Mouse (Mus musculus) C2C12 (cell line): ENCODE measurements around the gene Zfp652. TPM values are rescaled to one million over a fixed set of nuclear protein-coding genes. Genes with fewer than 3 reads are reported as not detected.

ENCODE experiments used
- H3K27me3 ChIP-seq: one replicate; pipeline ENCODE4 v1.6.1; 2011; ENCODE audit not compliant: control insufficient read depth, insufficient read depth, insufficient read length
- H3K36me3 ChIP-seq: one replicate; pipeline ENCODE4 v1.6.1; 2011; ENCODE audit not compliant: control insufficient read depth, insufficient read depth
- H3K4me3 ChIP-seq: one replicate; pipeline ENCODE4 v1.5.1; 2011; ENCODE audit warnings: mild to moderate bottlenecking, control low read depth; ENCODE audit not compliant: poor library complexity, insufficient read depth, severe bottlenecking
- H3K79me2 ChIP-seq: one replicate; pipeline ENCODE4 v1.6.1; 2011; ENCODE audit not compliant: control insufficient read depth, insufficient read depth
- H3K79me3 ChIP-seq: one replicate; pipeline ENCODE4 v1.6.1; 2011; ENCODE audit warnings: low read depth, control low read depth
- H3ac ChIP-seq: one replicate; pipeline ENCODE3; 2011; ENCODE audit warnings: low read depth; ENCODE audit not compliant: control insufficient read depth, insufficient read length
- CEBPB ChIP-seq: IDR thresholded peaks from one replicate; pipeline ENCODE4 v1.6.1; 2011; ENCODE audit warnings: low read depth, mild to moderate bottlenecking, control low read depth, moderate library complexity
- CTCF ChIP-seq: IDR thresholded peaks from one replicate; pipeline ENCODE4 v1.5.1; 2011; ENCODE audit not compliant: control insufficient read depth, insufficient read depth, insufficient read length
- FOSL1 ChIP-seq: IDR thresholded peaks from one replicate; pipeline ENCODE4 v1.8.0; 2011; ENCODE audit warnings: mild to moderate bottlenecking, low read length; ENCODE audit not compliant: poor library complexity, insufficient read depth, severe bottlenecking
- MAX ChIP-seq: IDR thresholded peaks from one replicate; pipeline ENCODE4 v1.6.1; 2011; ENCODE audit warnings: mild to moderate bottlenecking, control low read depth
- MYOD1 ChIP-seq: IDR thresholded peaks from one replicate; pipeline ENCODE4 v1.6.1; 2011; ENCODE audit warnings: low read depth; ENCODE audit not compliant: control insufficient read depth, insufficient read length
- MYOG ChIP-seq: IDR thresholded peaks from one replicate; pipeline ENCODE4 v1.6.1; 2011; ENCODE audit not compliant: control insufficient read depth, insufficient read length; ENCODE audit errors: extremely low read depth
- USF1 ChIP-seq: IDR thresholded peaks from one replicate; pipeline ENCODE4 v1.6.1; 2011; ENCODE audit warnings: low read depth, mild to moderate bottlenecking, control low read depth, moderate library complexity
- polyA plus RNA-seq: library from polyadenylated mRNA; unstranded; fragments of >200 nt; fragmentation: generic; extraction: Trizol; gene quantifications from one replicate; pipeline ENCODE4 v1.2.1, GENCODE M21; 2012; ENCODE audit warnings: missing spikeins

Gene Zfp652
- polyA plus RNA-seq, 1 experiment = 4.8 TPM

GRCm38 (mm10) chr11:95781557-95781956 is 69.1 kb downstream of the Zfp652 start:
- Histone ChIP-seq H3K36me3 (no peaks in the 10 kb centered on the region), H3ac (no peak overlapping the region), H3K79me2 (no peaks in the 10 kb centered on the region), H3K27me3 (no peaks in the 10 kb centered on the region), H3K4me3 (no peak overlapping the region), H3K79me3 (no peaks in the 10 kb centered on the region)
- TF ChIP-seq MAX (no peak), MYOD1 (no peak), MYOG (no peak), USF1 (no peak), FOSL1 (no peak)

GRCm38 (mm10) chr11:95783457-95783856 is 71.0 kb downstream of the Zfp652 start:
- Histone ChIP-seq H3ac (no peak overlapping the region), H3K27me3 (no peaks in the 10 kb centered on the region), H3K4me3 (no peak overlapping the region), H3K79me3 (no peaks in the 10 kb centered on the region), H3K79me2 (no peaks in the 10 kb centered on the region), H3K36me3 (no peaks in the 10 kb centered on the region)
- TF ChIP-seq CEBPB = no peak
- TF ChIP-seq FOSL1 = no peak
- no peak for TF ChIP-seq MYOG
- no peak for TF ChIP-seq MAX
- TF ChIP-seq USF1 = no peak
- no peak for TF ChIP-seq CTCF
- no peak for TF ChIP-seq MYOD1

GRCm38 (mm10) chr11:95783958-95784357 is 71.5 kb downstream of the Zfp652 start:
- Histone ChIP-seq H3ac (no peak overlapping the region), H3K27me3 (no peaks in the 10 kb centered on the region), H3K4me3 (no peak overlapping the region), H3K36me3 (no peaks in the 10 kb centered on the region), H3K79me3 (no peaks in the 10 kb centered on the region), H3K79me2 (no peaks in the 10 kb centered on the region)
- TF ChIP-seq MYOG (no peak), MYOD1 (peak; percentile 97)

GRCm38 (mm10) chr11:95785675-95786074 is 73.2 kb downstream of the Zfp652 start:
- H3K79me3 ChIP-seq = no peaks in the 10 kb centered on the region

GRCm38 (mm10) chr11:95786511-95786910 is 74.0 kb downstream of the Zfp652 start:
- no peak for TF ChIP-seq MYOG
- Histone ChIP-seq H3K27me3 (no peaks in the 10 kb centered on the region), H3K4me3 (no peak overlapping the region), H3K79me3 (no peaks in the 10 kb centered on the region), H3K36me3 (no peaks in the 10 kb centered on the region), H3ac (no peak overlapping the region), H3K79me2 (no peaks in the 10 kb centered on the region)

More at GRCm38 (mm10) chr11:95785675-95786074, 73.2 kb downstream of the Zfp652 start:
- Histone ChIP-seq H3K36me3 (no peaks in the 10 kb centered on the region), H3K4me3 (no peak overlapping the region), H3ac (no peak overlapping the region), H3K27me3 (no peaks in the 10 kb centered on the region), H3K79me2 (no peaks in the 10 kb centered on the region)
- no peak for TF ChIP-seq FOSL1
- no peak for TF ChIP-seq MAX
- no peak for TF ChIP-seq CTCF
- no peak for TF ChIP-seq USF1
- TF ChIP-seq MYOG = no peak
- TF ChIP-seq CEBPB = no peak
- TF ChIP-seq MYOD1 = no peak

GRCm38 (mm10) chr11:95789451-95789891 is 77.0 kb downstream of the Zfp652 start:
- H3ac ChIP-seq = no peak overlapping the region
- H3K79me2 ChIP-seq = no peaks in the 10 kb centered on the region
- H3K36me3 ChIP-seq = no peaks in the 10 kb centered on the region
- no peaks in the 10 kb centered on the region for H3K79me3 ChIP-seq
- H3K27me3 ChIP-seq = no peaks in the 10 kb centered on the region
- no peak overlapping the region for H3K4me3 ChIP-seq
- TF ChIP-seq USF1 (no peak), MYOG (no peak), CTCF (no peak), MAX (no peak), MYOD1 (no peak), CEBPB (no peak), FOSL1 (no peak)
